Mouse (Mus musculus) inflammation-experienced regulatory T-cells, adult 16 weeks (primary cell): Measurements from ENCODE around the gene Wdr89. TPM values are rescaled to one million over a fixed set of nuclear protein-coding genes. Genes with fewer than 3 reads are reported as not detected.

ENCODE experiments used
- polyA plus RNA-seq: library from polyadenylated mRNA; unstranded; fragments of 100-300 nt; shearing (Covaris generic); gene quantifications from one replicate; pipeline ENCODE4 v1.2.1, GENCODE M21; 2017

The Wdr89 gene
- 14.0 TPM for polyA plus RNA-seq

DNA sequence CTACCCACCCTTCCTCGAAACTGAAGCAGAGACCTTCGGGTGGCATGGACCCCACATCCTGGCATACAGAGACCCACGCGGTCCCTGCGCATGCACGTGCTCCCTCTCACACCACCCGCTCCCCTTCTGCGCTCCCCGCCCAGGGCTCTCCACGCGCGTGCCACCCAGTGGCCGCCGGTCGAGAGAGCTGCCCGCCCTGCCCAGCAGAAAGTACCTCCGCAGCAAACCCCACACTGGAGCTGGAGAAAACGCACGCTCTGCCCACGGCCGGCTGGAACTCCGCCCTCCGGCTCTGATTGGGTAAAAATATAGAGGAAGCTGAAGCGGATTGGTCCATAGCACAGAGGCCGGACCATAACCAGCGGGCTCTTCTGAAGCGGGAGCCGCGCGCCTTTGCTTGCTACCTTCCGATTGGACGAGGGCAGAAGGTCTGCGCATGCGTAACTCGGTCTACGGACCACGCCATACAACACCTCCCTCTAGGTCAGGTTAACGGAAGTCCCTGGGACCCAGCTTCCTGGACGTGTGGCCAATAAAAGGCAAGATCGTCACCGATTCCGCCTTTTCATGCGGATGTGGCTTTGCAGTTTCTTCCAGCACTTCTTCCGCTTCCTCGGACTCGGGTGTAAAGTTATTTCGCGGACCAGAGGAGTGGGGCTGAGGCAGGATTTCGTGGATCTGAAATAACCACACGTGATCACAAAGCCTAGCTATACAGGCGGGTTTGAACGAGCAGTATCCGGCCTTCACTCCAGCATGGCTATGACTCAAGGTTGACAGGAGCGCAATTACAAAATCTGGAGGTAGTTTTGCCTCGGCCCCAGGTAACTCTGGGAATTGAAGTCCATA, at the start of gene Wdr89:
Gene Wdr89 (minus strand): TSS at position 280 of the 849 bp plus-strand sequence.

DNA sequence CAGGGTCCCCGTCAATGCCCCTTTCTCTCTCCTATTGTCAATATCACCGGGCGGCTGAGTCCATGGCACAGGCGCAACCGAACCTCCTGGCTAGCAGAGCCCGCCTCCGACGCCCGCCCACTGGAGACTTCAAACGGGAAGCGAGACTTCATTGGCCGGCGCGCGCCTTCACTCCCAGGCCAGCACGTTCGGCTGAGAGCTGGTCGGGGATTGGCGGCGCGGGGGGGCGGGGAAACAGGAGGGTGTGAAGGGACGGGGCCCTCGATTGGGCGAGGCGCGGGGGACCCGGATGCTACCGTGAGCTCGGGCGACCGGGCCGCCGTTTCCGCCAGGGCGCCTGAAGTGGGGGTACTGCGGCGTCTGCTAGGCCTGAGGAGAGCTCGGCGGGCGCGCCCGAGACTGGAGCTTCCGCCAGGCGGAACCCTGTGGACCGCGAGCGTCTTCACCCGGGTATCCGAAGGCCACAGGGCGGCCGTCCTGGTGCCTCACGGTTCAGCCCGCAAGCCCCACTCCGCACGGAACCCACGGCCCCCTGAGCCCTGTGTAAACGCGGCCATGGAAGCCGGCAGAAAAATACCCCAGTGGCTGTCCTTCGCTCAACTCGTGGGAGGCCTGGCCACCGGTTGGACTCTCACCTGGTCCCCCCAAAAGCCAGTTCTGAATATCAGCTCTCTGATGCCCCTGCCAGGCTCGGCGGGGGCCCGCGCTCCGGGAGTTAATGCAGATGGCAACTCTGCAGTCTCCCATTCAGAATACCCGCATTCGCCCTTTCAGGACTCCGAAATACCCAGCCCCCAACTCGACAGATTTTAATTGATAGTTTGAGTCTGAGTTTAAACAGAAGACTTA, 73.0 kb downstream of the Wdr89 start, which contains the start of gene Ppp2r5e:
Gene Ppp2r5e (minus strand): TSS at position 92 of the 849 bp plus-strand sequence.

Other genes with a start within 250 kb of the Wdr89 start
- 4.8 TPM for gene Ppp2r5e, start 73.3 kb downstream of the Wdr89 start, polyA plus RNA-seq
- 7.7 TPM for gene Sgpp1, start 66.2 kb upstream of the Wdr89 start, polyA plus RNA-seq
- 17.4 TPM for gene Syne2, start 148.6 kb upstream of the Wdr89 start, polyA plus RNA-seq